Mouse (Mus musculus): ENCODE results near the gene Tbl3. TPM values are rescaled to one million over a fixed set of nuclear protein-coding genes. Genes with fewer than 3 reads are reported as not detected.

Gene Tbl3
- polyA plus RNA-seq (2014; fragmentation: Illumina TruSeq; extraction: RNeasy Lipid Tissue Mini Kit (QIAGEN cat#74804); ENCODE audit: low read depth, low replicate concordance), result 0.58 TPM

GRCm38 (mm10) chr17:24706982-24707800 lies at the start of gene Tbl3:
Gene Tbl3, minus strand, starts transcription at chr17:24707660.

GRCm38 (mm10) chr17:24752415-24753394 lies 45.2 kb upstream of the Tbl3 start, which contains the start of gene Hs3st6:
Gene Hs3st6, plus strand, starts transcription at chr17:24752988.

GRCm38 (mm10) chr17:24736330-24737051 lies 29.0 kb upstream of the Tbl3 start, which contains the start of gene Msrb1:
Gene Msrb1, plus strand, starts transcription at chr17:24736642.

GRCm38 (mm10) chr17:24727618-24728017 lies 20.2 kb upstream of the Tbl3 start, which contains the start of gene Rpl3l:
Gene Rpl3l, plus strand, starts transcription at chr17:24727820.

GRCm38 (mm10) chr17:24724184-24724583 lies 16.7 kb upstream of the Tbl3 start, which contains the start of gene Ndufb10:
Gene Ndufb10, minus strand, starts transcription at chr17:24724478.

GRCm38 (mm10) chr17:24717943-24718342 lies 10.5 kb upstream of the Tbl3 start, which contains the start of the genes Rnf151 and Rps2:
Gene Rnf151, minus strand, starts transcription at chr17:24718063.
Gene Rps2, plus strand, starts transcription at chr17:24718116.

GRCm38 (mm10) chr17:24696011-24696697 lies 11.3 kb downstream of the Tbl3 start, which contains the start of the genes Gfer and Noxo1:
Gene Gfer, minus strand, starts transcription at chr17:24696156.
Gene Noxo1, plus strand, starts transcription at chr17:24696234.

GRCm38 (mm10) chr17:24689251-24690081 lies 18.0 kb downstream of the Tbl3 start, which contains the start of gene Syngr3:
Gene Syngr3, minus strand, starts transcription at chr17:24689955.

GRCm38 (mm10) chr17:24669545-24670245 lies 37.8 kb downstream of the Tbl3 start, which contains the start of gene Zfp598:
Gene Zfp598, plus strand, starts transcription at chr17:24669687.

GRCm38 (mm10) chr17:24658017-24658758 lies 49.3 kb downstream of the Tbl3 start, which contains the start of gene Npw:
Gene Npw, minus strand, starts transcription at chr17:24658457.

GRCm38 (mm10) chr17:24650070-24650616 lies 57.3 kb downstream of the Tbl3 start, which contains the start of gene Slc9a3r2:
Gene Slc9a3r2, minus strand, starts transcription at chr17:24650327.

Other genes with a start within 250 kb of the Tbl3 start
- gene E4f1, start 237.3 kb downstream of the Tbl3 start, polyA plus RNA-seq (2014; fragmentation: Illumina TruSeq; extraction: RNeasy Lipid Tissue Mini Kit (QIAGEN cat#74804); ENCODE audit: low read depth, low replicate concordance), result 0.37 TPM
- 6.5 TPM for gene Pgp, start 237.3 kb downstream of the Tbl3 start, polyA plus RNA-seq (2014; fragmentation: Illumina TruSeq; extraction: RNeasy Lipid Tissue Mini Kit (QIAGEN cat#74804); ENCODE audit: low read depth, low replicate concordance)
- not detected for gene Bricd5, start 233.8 kb downstream of the Tbl3 start, polyA plus RNA-seq (2014; fragmentation: Illumina TruSeq; extraction: RNeasy Lipid Tissue Mini Kit (QIAGEN cat#74804); ENCODE audit: low read depth, low replicate concordance)
- gene Mlst8, start 228.6 kb downstream of the Tbl3 start, polyA plus RNA-seq (2014; fragmentation: Illumina TruSeq; extraction: RNeasy Lipid Tissue Mini Kit (QIAGEN cat#74804); ENCODE audit: low read depth, low replicate concordance), result 1.8 TPM
- not detected for gene Caskin1, start 219.1 kb downstream of the Tbl3 start, polyA plus RNA-seq (2014; fragmentation: Illumina TruSeq; extraction: RNeasy Lipid Tissue Mini Kit (QIAGEN cat#74804); ENCODE audit: low read depth, low replicate concordance)
- gene Traf7, start 179.7 kb downstream of the Tbl3 start, polyA plus RNA-seq (2014; fragmentation: Illumina TruSeq; extraction: RNeasy Lipid Tissue Mini Kit (QIAGEN cat#74804); ENCODE audit: low read depth, low replicate concordance), result 3.5 TPM
- not detected for gene Rab26, start 173.4 kb downstream of the Tbl3 start, polyA plus RNA-seq (2014; fragmentation: Illumina TruSeq; extraction: RNeasy Lipid Tissue Mini Kit (QIAGEN cat#74804); ENCODE audit: low read depth, low replicate concordance)
- 1.3 TPM for gene Pkd1, start 157.8 kb downstream of the Tbl3 start, polyA plus RNA-seq (2014; fragmentation: Illumina TruSeq; extraction: RNeasy Lipid Tissue Mini Kit (QIAGEN cat#74804); ENCODE audit: low read depth, low replicate concordance)
- gene Tsc2, start 75.0 kb downstream of the Tbl3 start, polyA plus RNA-seq (2014; fragmentation: Illumina TruSeq; extraction: RNeasy Lipid Tissue Mini Kit (QIAGEN cat#74804); ENCODE audit: low read depth, low replicate concordance), result 7.0 TPM
- 0.50 TPM for gene Nthl1, start 75.0 kb downstream of the Tbl3 start, polyA plus RNA-seq (2014; fragmentation: Illumina TruSeq; extraction: RNeasy Lipid Tissue Mini Kit (QIAGEN cat#74804); ENCODE audit: low read depth, low replicate concordance)
- 3.9 TPM for gene Slc9a3r2, start 57.3 kb downstream of the Tbl3 start, polyA plus RNA-seq (2014; fragmentation: Illumina TruSeq; extraction: RNeasy Lipid Tissue Mini Kit (QIAGEN cat#74804); ENCODE audit: low read depth, low replicate concordance)
- not detected for gene Npw, start 49.2 kb downstream of the Tbl3 start, polyA plus RNA-seq (2014; fragmentation: Illumina TruSeq; extraction: RNeasy Lipid Tissue Mini Kit (QIAGEN cat#74804); ENCODE audit: low read depth, low replicate concordance)
- 3.4 TPM for gene Zfp598, start 38.0 kb downstream of the Tbl3 start, polyA plus RNA-seq (2014; fragmentation: Illumina TruSeq; extraction: RNeasy Lipid Tissue Mini Kit (QIAGEN cat#74804); ENCODE audit: low read depth, low replicate concordance)
- not detected for gene Syngr3, start 17.7 kb downstream of the Tbl3 start, polyA plus RNA-seq (2014; fragmentation: Illumina TruSeq; extraction: RNeasy Lipid Tissue Mini Kit (QIAGEN cat#74804); ENCODE audit: low read depth, low replicate concordance)
- 12.1 TPM for gene Gfer, start 11.5 kb downstream of the Tbl3 start, polyA plus RNA-seq (2014; fragmentation: Illumina TruSeq; extraction: RNeasy Lipid Tissue Mini Kit (QIAGEN cat#74804); ENCODE audit: low read depth, low replicate concordance)
- gene Noxo1, start 11.4 kb downstream of the Tbl3 start, polyA plus RNA-seq (2014; fragmentation: Illumina TruSeq; extraction: RNeasy Lipid Tissue Mini Kit (QIAGEN cat#74804); ENCODE audit: low read depth, low replicate concordance), result not detected
- gene Rnf151, start 10.4 kb upstream of the Tbl3 start, polyA plus RNA-seq (2014; fragmentation: Illumina TruSeq; extraction: RNeasy Lipid Tissue Mini Kit (QIAGEN cat#74804); ENCODE audit: low read depth, low replicate concordance), result not detected
- 483 TPM for gene Rps2, start 10.5 kb upstream of the Tbl3 start, polyA plus RNA-seq (2014; fragmentation: Illumina TruSeq; extraction: RNeasy Lipid Tissue Mini Kit (QIAGEN cat#74804); ENCODE audit: low read depth, low replicate concordance)
- 138 TPM for gene Ndufb10, start 16.8 kb upstream of the Tbl3 start, polyA plus RNA-seq (2014; fragmentation: Illumina TruSeq; extraction: RNeasy Lipid Tissue Mini Kit (QIAGEN cat#74804); ENCODE audit: low read depth, low replicate concordance)
- gene Rpl3l, start 20.2 kb upstream of the Tbl3 start, polyA plus RNA-seq (2014; fragmentation: Illumina TruSeq; extraction: RNeasy Lipid Tissue Mini Kit (QIAGEN cat#74804); ENCODE audit: low read depth, low replicate concordance), result not detected
- gene Msrb1, start 29.0 kb upstream of the Tbl3 start, polyA plus RNA-seq (2014; fragmentation: Illumina TruSeq; extraction: RNeasy Lipid Tissue Mini Kit (QIAGEN cat#74804); ENCODE audit: low read depth, low replicate concordance), result 93.0 TPM
- gene Hs3st6, start 45.3 kb upstream of the Tbl3 start, polyA plus RNA-seq (2014; fragmentation: Illumina TruSeq; extraction: RNeasy Lipid Tissue Mini Kit (QIAGEN cat#74804); ENCODE audit: low read depth, low replicate concordance), result not detected
- gene Meiob, start 96.6 kb upstream of the Tbl3 start, polyA plus RNA-seq (2014; fragmentation: Illumina TruSeq; extraction: RNeasy Lipid Tissue Mini Kit (QIAGEN cat#74804); ENCODE audit: low read depth, low replicate concordance), result 22.4 TPM
- 123 TPM for gene Hagh, start 132.5 kb upstream of the Tbl3 start, polyA plus RNA-seq (2014; fragmentation: Illumina TruSeq; extraction: RNeasy Lipid Tissue Mini Kit (QIAGEN cat#74804); ENCODE audit: low read depth, low replicate concordance)
- 116 TPM for gene Fahd1, start 142.7 kb upstream of the Tbl3 start, polyA plus RNA-seq (2014; fragmentation: Illumina TruSeq; extraction: RNeasy Lipid Tissue Mini Kit (QIAGEN cat#74804); ENCODE audit: low read depth, low replicate concordance)
- 3.5 TPM for gene Igfals, start 158.3 kb upstream of the Tbl3 start, polyA plus RNA-seq (2014; fragmentation: Illumina TruSeq; extraction: RNeasy Lipid Tissue Mini Kit (QIAGEN cat#74804); ENCODE audit: low read depth, low replicate concordance)
- gene Nubp2, start 178.7 kb upstream of the Tbl3 start, polyA plus RNA-seq (2014; fragmentation: Illumina TruSeq; extraction: RNeasy Lipid Tissue Mini Kit (QIAGEN cat#74804); ENCODE audit: low read depth, low replicate concordance), result 4.6 TPM
- not detected for gene Spsb3, start 179.0 kb upstream of the Tbl3 start, polyA plus RNA-seq (2014; fragmentation: Illumina TruSeq; extraction: RNeasy Lipid Tissue Mini Kit (QIAGEN cat#74804); ENCODE audit: low read depth, low replicate concordance)
- gene Eme2, start 187.4 kb upstream of the Tbl3 start, polyA plus RNA-seq (2014; fragmentation: Illumina TruSeq; extraction: RNeasy Lipid Tissue Mini Kit (QIAGEN cat#74804); ENCODE audit: low read depth, low replicate concordance), result 1.8 TPM
- 3.6 TPM for gene Mrps34, start 187.5 kb upstream of the Tbl3 start, polyA plus RNA-seq (2014; fragmentation: Illumina TruSeq; extraction: RNeasy Lipid Tissue Mini Kit (QIAGEN cat#74804); ENCODE audit: low read depth, low replicate concordance)
- gene Nme3, start 188.8 kb upstream of the Tbl3 start, polyA plus RNA-seq (2014; fragmentation: Illumina TruSeq; extraction: RNeasy Lipid Tissue Mini Kit (QIAGEN cat#74804); ENCODE audit: low read depth, low replicate concordance), result 4.9 TPM
- gene Mapk8ip3, start 229.3 kb upstream of the Tbl3 start, polyA plus RNA-seq (2014; fragmentation: Illumina TruSeq; extraction: RNeasy Lipid Tissue Mini Kit (QIAGEN cat#74804); ENCODE audit: low read depth, low replicate concordance), result 2.4 TPM